Mouse (Mus musculus) E14TG2a.4 (cell line): ENCODE results near the gene Fut4.

Experiments used
- CTCF ChIP-seq: conservative IDR thresholded peaks from 2 replicates; pipeline ENCODE4 v1.5.1; 2014; ENCODE audit warnings: low read length
- NANOG ChIP-seq: IDR thresholded peaks from 2 replicates; pipeline ENCODE4 v1.6.1; 2014; ENCODE audit warnings: borderline replicate concordance, low read length, mixed read lengths
- POU5F1 ChIP-seq: IDR thresholded peaks from 2 replicates; pipeline ENCODE4 v1.6.1; 2014; ENCODE audit warnings: low read length, borderline replicate concordance

DNA sequence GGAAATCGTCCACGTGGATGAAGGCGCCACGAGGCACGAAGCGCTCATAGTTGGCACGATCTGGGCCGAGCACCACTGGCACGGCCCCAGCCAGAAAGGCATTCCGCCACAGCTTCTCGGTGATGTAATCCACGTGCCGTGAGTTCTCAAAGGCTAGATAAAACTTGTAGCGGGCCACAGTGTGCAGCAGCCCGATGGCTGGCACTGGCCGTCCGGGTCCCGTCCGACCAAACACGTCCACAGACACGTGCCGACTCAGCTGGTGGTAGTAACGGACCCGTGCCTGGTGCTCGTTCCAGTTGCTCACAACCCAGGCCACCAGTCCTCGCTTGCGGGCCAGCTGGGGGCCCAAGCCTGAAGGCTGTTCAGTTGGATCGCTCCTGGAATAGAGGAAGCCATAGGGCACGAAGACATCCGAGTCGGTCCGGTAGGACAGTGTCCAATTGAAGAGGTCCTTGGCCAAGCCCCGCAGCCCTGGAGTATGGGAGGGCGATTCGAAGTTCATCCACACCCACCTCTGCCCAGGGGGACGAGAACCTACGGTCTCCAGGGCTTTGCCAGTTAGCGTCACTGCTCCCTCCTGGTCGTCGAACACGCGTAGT is 1.2 kb downstream of the Fut4 start:
- TF ChIP-seq CTCF (no peak), POU5F1 (no peak), NANOG (no peak)
